Comparison of ENCODE assay signal across 8 mouse cellular contexts in genomic region chr2:52999524-52999969, GRCm38 (mm10).
DNase-seq lines count a peak whose midpoint lies in the region; ATAC-seq and TF ChIP-seq lines count a peak whose summit lies in the region.

No protein-coding gene starts in this region.

- no peak overlapping the region for H3K4me2 ChIP-seq in embryonic facial prominence, embryonic 11.5 days (ENCODE audit: low read depth, low read length)
- H3K4me2 ChIP-seq in midbrain, embryonic 16.5 days (ENCODE audit: low read length), result no peak overlapping the region

- peak; percentile 33 for DNase-seq in embryonic facial prominence, embryonic 11.5 days (ENCODE audit: low spot score)
- no peak for DNase-seq in embryonic facial prominence, embryonic 10.5 days (ENCODE audit: low spot score)
- DNase-seq in left cerebral cortex, adult 2 months (ENCODE audit: extremely low spot score in 1 of 2, low spot score in 2 of 2), result no peak
- DNase-seq in left cerebral cortex, adult 18-20 months (ENCODE audit: low spot score in 2 of 2), result no peak
- no peak for DNase-seq in spleen, postnatal 36 days (ENCODE audit: low spot score in 2 of 2)

- H3K4me1 ChIP-seq in embryonic facial prominence, embryonic 11.5 days (ENCODE audit: control insufficient read depth, insufficient read depth, low read length), result no peaks in the 10 kb centered on the region
- H3K4me1 ChIP-seq in embryonic facial prominence, embryonic 10.5 days, result peaks cover 8% of the 10 kb centered on the region; the same call in 1 of the 2 replicates
- peaks cover 9% of the 10 kb centered on the region; the same call in 1 of the 2 replicates for H3K4me1 ChIP-seq in midbrain, embryonic 16.5 days (ENCODE audit: control insufficient read depth, insufficient read depth, low read length)

- TF ChIP-seq CTCF in left cerebral cortex, adult 2 months (IDR thresholded peaks at IDR 0.05), result peak; percentile 44

- 58% methylated on average over 3 of the region's 3 CpGs for WGBS in embryonic facial prominence, embryonic 11.5 days
- WGBS in embryonic facial prominence, embryonic 10.5 days, result 62% methylated on average over 3 of the region's 3 CpGs
- WGBS in midbrain, embryonic 16.5 days, result 21% methylated on average over 3 of the region's 3 CpGs

- intact Hi-C loops in left cerebral cortex, adult 2 months (cut with DNase I), result no loop called here

- no peaks in the 10 kb centered on the region for H3K36me3 ChIP-seq in embryonic facial prominence, embryonic 11.5 days (replicated peaks; ENCODE audit: control insufficient read depth, insufficient read depth, low read depth, low read length)
- no peaks in the 10 kb centered on the region for H3K36me3 ChIP-seq in embryonic facial prominence, embryonic 10.5 days (replicated peaks)
- H3K36me3 ChIP-seq in midbrain, embryonic 16.5 days (ENCODE audit: control insufficient read depth, insufficient read depth, low read length), result no peaks in the 10 kb centered on the region

- no peaks in the 10 kb centered on the region for H3K27me3 ChIP-seq in embryonic facial prominence, embryonic 11.5 days (ENCODE audit: control insufficient read depth, insufficient read depth, low read length)
- no peaks in the 10 kb centered on the region for H3K27me3 ChIP-seq in embryonic facial prominence, embryonic 10.5 days (replicated peaks; ENCODE audit: low read depth, poor library complexity, severe bottlenecking)
- no peaks in the 10 kb centered on the region for H3K27me3 ChIP-seq in midbrain, embryonic 16.5 days (ENCODE audit: control insufficient read depth, insufficient read depth, low read depth, low read length)

- H3K9ac ChIP-seq in embryonic facial prominence, embryonic 11.5 days (replicated peaks; ENCODE audit: low read length), result no peak overlapping the region
- H3K9ac ChIP-seq in midbrain, embryonic 16.5 days (ENCODE audit: low read depth, low read length), result no peak overlapping the region

- no peaks in the 10 kb centered on the region for H3K9me3 ChIP-seq in embryonic facial prominence, embryonic 11.5 days (replicated peaks; ENCODE audit: control insufficient read depth, low read length)
- H3K9me3 ChIP-seq in embryonic facial prominence, embryonic 10.5 days, result no peaks in the 10 kb centered on the region
- H3K9me3 ChIP-seq in midbrain, embryonic 16.5 days (replicated peaks; ENCODE audit: control insufficient read depth, low read length, poor library complexity, severe bottlenecking), result no peaks in the 10 kb centered on the region

- ATAC-seq in embryonic facial prominence, embryonic 11.5 days (replicated peaks; ENCODE audit: insufficient number of reproducible peaks, low FRiP score, low TSS enrichment, low read depth), result peak; percentile 48; the same call in 1 of the 2 replicates
- ATAC-seq in common myeloid progenitor, adult 5-6 weeks (replicated peaks; ENCODE audit: low read depth, poor library complexity, severe bottlenecking), result peak; percentile 84
- ATAC-seq in midbrain, embryonic 16.5 days, result peak; percentile 66
- ATAC-seq in activated CD4-positive, CD25-positive, alpha-beta regulatory T cell, adult 4 months, result no peak

- H3K4me3 ChIP-seq in embryonic facial prominence, embryonic 11.5 days (ENCODE audit: low read depth, low read length), result no peak overlapping the region
- H3K4me3 ChIP-seq in embryonic facial prominence, embryonic 10.5 days, result no peak overlapping the region
- H3K4me3 ChIP-seq in left cerebral cortex, adult 2 months, result no peak overlapping the region
- no peak overlapping the region for H3K4me3 ChIP-seq in midbrain, embryonic 16.5 days (ENCODE audit: low read depth, low read length)

- no peak overlapping the region for H3K27ac ChIP-seq in embryonic facial prominence, embryonic 11.5 days (replicated peaks; ENCODE audit: low read depth, low read length)
- H3K27ac ChIP-seq in embryonic facial prominence, embryonic 10.5 days (replicated peaks), result no peak overlapping the region
- H3K27ac ChIP-seq in left cerebral cortex, adult 2 months, result no peak overlapping the region
- H3K27ac ChIP-seq in midbrain, embryonic 16.5 days (ENCODE audit: low read length), result no peak overlapping the region
